Comparison of ENCODE assay signal across 14 mouse cellular contexts in the genomic region with DNA sequence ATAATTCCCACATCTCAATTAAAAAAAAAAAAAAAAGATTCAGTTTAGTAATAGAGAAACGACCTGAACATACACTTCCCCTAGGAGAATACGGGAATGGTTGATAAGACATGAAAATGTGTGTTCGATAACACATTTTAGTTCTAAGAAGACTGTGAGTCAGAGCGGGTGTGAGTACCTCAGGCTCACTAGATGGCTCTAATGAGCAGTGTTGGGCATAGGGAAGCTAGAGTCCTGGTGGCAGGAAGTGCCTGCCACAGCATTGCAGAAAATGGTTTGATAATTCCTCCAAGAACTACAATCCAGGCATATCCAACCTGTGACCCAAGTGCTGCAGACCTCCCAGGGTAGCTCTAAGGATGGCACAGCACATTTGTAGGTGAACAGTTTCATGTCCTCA.
A peak's percentile ranks its signal among the peaks of the same experiment; 100 is the strongest.
DNase-seq lines count a peak whose midpoint lies in the region; ATAC-seq and TF ChIP-seq lines count a peak whose summit lies in the region.
"Had no signal": no experiment of that assay in that cellular context is flagged by ENCODE, and none has a peak within 500 bp of the region (broad histone marks: within the 10 kb centered on the region; RNA-seq: fewer than 3 reads in every experiment).

No protein-coding gene starts in this region.

- H3K27me3 ChIP-seq in kidney, postnatal 0 days (ENCODE audit: insufficient read depth, low read length) = peaks cover 23% of the 10 kb centered on the region
- peaks cover 36% of the 10 kb centered on the region for H3K27me3 ChIP-seq in kidney, embryonic 14.5 days (ENCODE audit: control insufficient read depth, insufficient read depth, low read length)

- no peak overlapping the region for H3K9ac ChIP-seq in kidney, postnatal 0 days (ENCODE audit: low read depth, low read length)
- no peak overlapping the region for H3K9ac ChIP-seq in kidney, embryonic 14.5 days (ENCODE audit: low read depth, low read length)
- H3K9ac ChIP-seq: intestine, embryonic 15.5 days; limb, embryonic 15.5 days; neural tube, embryonic 12.5 days had no signal

- peak; percentile 8 for DNase-seq in cerebellum, adult 9-10 months
- DNase-seq in cerebellum, adult 11 months = no peak
- no peak for DNase-seq in kidney, postnatal 0 days (ENCODE audit: low spot score)
- DNase-seq in right cerebral cortex, adult 18-20 months = peak; percentile 7
- no peak for DNase-seq in right cerebral cortex, postnatal 25 days
- peak; percentile 9 for DNase-seq in telencephalon, adult 2 months (ENCODE audit: low read depth, low spot score)
- no peak for DNase-seq in heart, postnatal 25 days (ENCODE audit: low spot score)
- DNase-seq: adrenal gland, postnatal 36 days; B cell, adult 2 months; gastrocnemius, postnatal 14 days had no signal

- intact Hi-C loops in heart, postnatal 25 days (cut with DNase I) = no loop called here

- WGBS in kidney, postnatal 0 days = 40% methylated on average over 4 of the region's 4 CpGs
- WGBS in kidney, embryonic 14.5 days = 50% methylated on average over 4 of the region's 4 CpGs

- ATAC-seq in kidney, postnatal 0 days (replicated peaks; ENCODE audit: low FRiP score, low read depth) = no peak
- no peak for ATAC-seq in kidney, embryonic 14.5 days (ENCODE audit: low FRiP score, low TSS enrichment)
- ATAC-seq: intestine, embryonic 15.5 days had no signal

- peak; percentile 51; the same call in 1 of the 2 replicates for TF ChIP-seq CTCF in kidney, postnatal 0 days (IDR thresholded peaks at IDR 0.05; ENCODE audit: low read depth)

- no peak overlapping the region for H3K27ac ChIP-seq in kidney, postnatal 0 days
- no peak overlapping the region for H3K27ac ChIP-seq in kidney, embryonic 14.5 days (ENCODE audit: low read depth, low read length)
- H3K27ac ChIP-seq: intestine, embryonic 15.5 days; limb, embryonic 15.5 days; neural tube, embryonic 12.5 days had no signal

- H3K9me3 ChIP-seq in kidney, postnatal 0 days (replicated peaks; ENCODE audit: low read length) = no peaks in the 10 kb centered on the region
- H3K9me3 ChIP-seq in kidney, embryonic 14.5 days (ENCODE audit: control insufficient read depth, low read length) = no peaks in the 10 kb centered on the region
- H3K9me3 ChIP-seq: intestine, embryonic 15.5 days; limb, embryonic 15.5 days; neural tube, embryonic 12.5 days had no signal

- no peak overlapping the region for H3K4me2 ChIP-seq in kidney, postnatal 0 days (ENCODE audit: low read length)
- H3K4me2 ChIP-seq in kidney, embryonic 14.5 days (replicated peaks; ENCODE audit: low read depth, low read length) = no peak overlapping the region
- H3K4me2 ChIP-seq: intestine, embryonic 15.5 days; limb, embryonic 15.5 days; neural tube, embryonic 12.5 days had no signal

- no peak overlapping the region for H3K4me3 ChIP-seq in kidney, postnatal 0 days (replicated peaks; ENCODE audit: low read depth, low read length)
- no peak overlapping the region for H3K4me3 ChIP-seq in kidney, embryonic 14.5 days (ENCODE audit: low read length)
- H3K4me3 ChIP-seq: intestine, embryonic 15.5 days; limb, embryonic 15.5 days; neural tube, embryonic 12.5 days had no signal

- H3K4me1 ChIP-seq in kidney, postnatal 0 days (replicated peaks; ENCODE audit: insufficient read depth, low read length) = 0 out of 2 replicates have a peak, but pooled peaks cover under 1% of the 10 kb centered on the region
- peaks cover under 1% of the 10 kb centered on the region; the same call in 1 of the 2 replicates for H3K4me1 ChIP-seq in kidney, embryonic 14.5 days (ENCODE audit: control insufficient read depth, insufficient read depth, low read length)

- no peaks in the 10 kb centered on the region for H3K36me3 ChIP-seq in kidney, postnatal 0 days (ENCODE audit: insufficient read depth, low read length)
- H3K36me3 ChIP-seq in kidney, embryonic 14.5 days (ENCODE audit: control insufficient read depth, insufficient read depth, low read length) = no peaks in the 10 kb centered on the region
- H3K36me3 ChIP-seq: intestine, embryonic 15.5 days; limb, embryonic 15.5 days; neural tube, embryonic 12.5 days had no signal

Comparison
In these comparisons a context has a peak if more than half of its experiments do, and no peak if none do; other contexts are left out.
1. DNase-seq: peak in cerebellum, adult 9-10 months (single experiment), right cerebral cortex, adult 18-20 months (single experiment) and telencephalon, adult 2 months (single experiment); none in cerebellum, adult 11 months (single experiment), kidney, postnatal 0 days (single experiment), right cerebral cortex, postnatal 25 days (single experiment) and heart, postnatal 25 days (single experiment).